Mouse (Mus musculus): ENCODE measurements around the gene Khdc1c.

DNA sequence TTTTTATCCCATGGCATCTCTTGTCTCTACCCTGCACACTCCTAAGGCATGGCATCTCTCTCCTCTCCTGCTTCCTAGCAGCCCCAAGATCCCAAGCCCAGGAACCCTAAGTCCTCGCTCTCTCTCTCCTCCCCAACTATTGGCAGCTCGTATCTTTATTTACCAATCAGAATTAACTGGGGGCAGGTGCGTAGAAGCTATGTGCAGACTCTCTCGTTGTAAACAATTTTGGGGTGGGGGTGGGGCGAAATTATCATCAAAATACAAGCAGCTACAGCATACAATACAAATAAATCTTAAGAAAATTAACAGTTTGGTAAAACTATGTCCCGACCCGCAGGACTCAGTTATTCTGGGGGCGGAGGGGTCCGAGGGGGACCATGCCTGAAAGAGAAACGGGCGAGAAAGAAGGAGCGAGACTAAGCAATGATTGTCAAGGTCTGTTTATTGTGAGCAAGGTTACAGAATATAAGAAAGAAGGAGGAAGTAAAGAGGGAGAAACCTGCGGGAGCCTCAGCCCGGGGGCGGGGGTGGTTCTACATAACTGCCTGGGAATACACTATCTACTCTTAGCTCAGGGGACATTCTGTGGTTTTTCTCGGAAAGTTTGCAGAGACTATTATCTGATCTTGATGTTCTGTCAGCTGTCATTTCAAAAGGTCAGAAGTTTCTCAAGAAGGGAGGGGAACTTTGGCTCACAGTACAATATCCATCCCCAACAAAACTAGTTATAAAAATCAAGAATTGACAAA lies 34.7 kb upstream of the Khdc1c start:
- TF ChIP-seq CTCF (IDR thresholded peaks at IDR 0.05; ENCODE audit: borderline replicate concordance, control insufficient read depth, extremely low read depth, insufficient read depth, low read length, poor library complexity): no peak
- no peak for TF ChIP-seq POLR2A (IDR thresholded peaks at IDR 0.05; ENCODE audit: control insufficient read depth, extremely low read depth, insufficient read depth, low read length, poor library complexity)

Data from thymus, adult 2 months (tissue).